14 mouse cellular contexts compared by ENCODE assay signal in the genomic region with DNA sequence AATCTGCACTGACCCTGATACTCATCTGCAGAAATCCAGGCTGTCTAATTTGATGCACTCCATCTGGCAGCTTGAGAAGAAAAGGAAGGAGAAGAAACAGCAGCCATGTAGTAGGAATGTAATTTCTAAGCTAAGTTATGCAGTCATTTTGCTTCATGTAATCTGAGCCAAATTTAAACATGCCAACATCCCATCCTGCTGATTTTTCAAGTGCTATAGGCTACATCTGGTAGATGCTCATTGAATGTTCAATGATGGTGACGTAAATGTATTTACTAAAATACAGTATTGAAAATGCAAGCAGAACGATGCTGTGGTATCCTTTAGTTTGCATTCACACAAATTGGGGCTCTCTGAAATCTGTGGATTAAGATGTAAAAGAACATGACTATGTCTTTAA.
"Had no signal": no experiment of that assay in that cellular context is flagged by ENCODE, and none has a peak within 500 bp of the region (broad histone marks: within the 10 kb centered on the region; RNA-seq: fewer than 3 reads in every experiment).

No protein-coding gene starts in this region.

- ATAC-seq: liver, postnatal 0 days; lung, postnatal 0 days; midbrain, embryonic 13.5 days had no signal

- H3K4me3 ChIP-seq: kidney, embryonic 15.5 days; layer of hippocampus, adult 2 months; limb, embryonic 12.5 days; liver, embryonic 13.5 days; midbrain, embryonic 13.5 days had no signal

- H3K27me3 ChIP-seq: kidney, embryonic 15.5 days; limb, embryonic 12.5 days; liver, embryonic 13.5 days; midbrain, embryonic 13.5 days had no signal

- H3K27ac ChIP-seq: kidney, embryonic 15.5 days; layer of hippocampus, adult 2 months; limb, embryonic 12.5 days; liver, embryonic 13.5 days; midbrain, embryonic 13.5 days had no signal

- H3K9ac ChIP-seq: kidney, embryonic 15.5 days; limb, embryonic 12.5 days; liver, embryonic 13.5 days; liver, postnatal 0 days; midbrain, embryonic 13.5 days had no signal

- H3K4me2 ChIP-seq: kidney, embryonic 15.5 days; limb, embryonic 12.5 days; liver, embryonic 13.5 days; midbrain, embryonic 13.5 days had no signal

- H3K36me3 ChIP-seq: kidney, embryonic 15.5 days; limb, embryonic 12.5 days; liver, embryonic 13.5 days; midbrain, embryonic 13.5 days had no signal

- DNase-seq: kidney, postnatal 4 days; liver; liver, embryonic 13.5 days; liver, postnatal 0 days; lung, postnatal 36 days; right cerebral cortex, adult 18-20 months; right cerebral cortex, postnatal 25 days; thymus, adult 18-20 months; thymus, postnatal 25 days had no signal

- H3K9me3 ChIP-seq: kidney, embryonic 15.5 days; limb, embryonic 12.5 days; liver, embryonic 13.5 days; midbrain, embryonic 13.5 days had no signal

- H3K4me1 ChIP-seq: liver, embryonic 13.5 days; midbrain, embryonic 13.5 days had no signal
